Mouse (Mus musculus): Measurements from ENCODE around the gene Zfp639.

DNA sequence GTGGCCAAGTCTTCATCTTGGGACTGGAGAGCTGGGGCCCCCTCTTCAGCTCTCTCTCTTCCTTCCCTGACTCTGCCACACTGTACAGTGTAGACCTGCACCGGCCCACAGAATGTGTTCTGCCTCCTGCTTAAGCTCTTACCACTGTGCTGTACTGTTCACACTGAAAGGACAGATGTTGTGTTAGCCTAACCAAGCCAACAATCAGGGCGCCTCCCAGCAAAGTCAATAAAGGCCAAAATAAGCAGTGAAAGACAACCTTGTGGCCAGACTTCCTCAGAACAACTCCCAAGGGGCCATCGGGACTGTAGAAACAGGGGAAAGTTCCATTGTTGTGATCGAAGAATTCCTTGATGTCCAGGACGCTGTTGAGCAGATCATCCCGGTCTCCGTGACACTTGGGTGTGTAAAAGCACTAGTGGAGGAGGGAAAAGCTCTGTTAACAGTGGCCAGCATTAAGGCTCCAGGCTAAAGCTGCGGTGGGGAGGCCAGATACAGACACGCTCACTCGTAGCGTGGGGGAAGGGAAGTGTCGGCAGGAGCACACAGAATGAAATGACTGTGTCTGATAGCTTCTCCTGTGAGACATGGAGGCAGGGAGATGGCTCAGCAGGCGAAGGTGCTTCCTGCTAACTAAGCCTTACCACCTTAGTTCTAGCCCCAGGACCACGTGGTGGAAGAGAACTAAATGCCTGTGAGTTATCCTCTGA, 37.7 kb upstream of the Zfp639 start:
- TF ChIP-seq POLR2A (IDR thresholded peaks at IDR 0.05; ENCODE audit: borderline replicate concordance, low read depth, low read length), result no peak
- TF ChIP-seq CTCF (IDR thresholded peaks at IDR 0.05; ENCODE audit: low read depth, low read length), result no peak
